Mouse (Mus musculus) frontal cortex, adult (tissue): ENCODE measurements around the gene Gm49450.

Source experiments
- ATAC-seq: cut with Nextera tagmentation; 2 replicates; pipeline ENCODE4 v1.9.2; 2017; ENCODE audit warnings: mild to moderate bottlenecking, moderate library complexity, mixed read lengths; ENCODE audit not compliant: low TSS enrichment

Gene Gm49450

DNA sequence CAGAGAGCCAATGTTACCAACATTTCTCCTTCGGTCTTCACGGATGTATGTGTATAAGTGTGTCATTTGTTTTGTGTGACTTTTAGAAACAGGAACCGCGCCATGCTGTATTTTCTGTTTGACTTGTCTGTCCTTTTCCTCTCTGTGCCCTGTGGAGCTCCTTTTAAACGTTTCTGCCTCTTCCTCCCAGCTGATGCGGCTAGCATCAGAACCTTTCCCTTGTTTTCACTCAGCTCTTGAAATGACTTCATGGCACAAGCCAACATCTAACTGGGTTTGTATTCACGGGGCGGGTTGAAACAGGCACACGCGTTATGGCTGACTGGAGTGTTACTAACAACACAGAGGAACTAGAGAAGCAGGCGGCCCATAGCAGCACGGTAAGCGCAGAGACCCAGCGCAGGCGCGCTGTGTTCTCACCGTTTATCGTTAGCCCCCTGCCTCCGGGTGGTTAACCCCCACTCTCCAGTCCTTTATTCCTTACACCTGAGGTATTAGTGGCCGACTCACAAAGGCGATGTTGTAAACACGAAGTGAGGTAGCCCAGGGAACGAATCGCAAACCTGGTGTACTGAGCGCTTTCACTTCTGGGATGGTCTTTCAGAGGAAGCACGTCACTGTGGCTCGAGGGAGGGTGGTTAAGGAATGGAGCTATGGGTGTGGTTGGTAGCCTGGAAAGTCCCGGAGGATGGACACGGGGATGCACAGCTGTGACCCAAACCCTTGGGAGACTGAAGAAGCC is 32.1 kb upstream of the Gm49450 start:
- ATAC-seq = peak; percentile 86

DNA sequence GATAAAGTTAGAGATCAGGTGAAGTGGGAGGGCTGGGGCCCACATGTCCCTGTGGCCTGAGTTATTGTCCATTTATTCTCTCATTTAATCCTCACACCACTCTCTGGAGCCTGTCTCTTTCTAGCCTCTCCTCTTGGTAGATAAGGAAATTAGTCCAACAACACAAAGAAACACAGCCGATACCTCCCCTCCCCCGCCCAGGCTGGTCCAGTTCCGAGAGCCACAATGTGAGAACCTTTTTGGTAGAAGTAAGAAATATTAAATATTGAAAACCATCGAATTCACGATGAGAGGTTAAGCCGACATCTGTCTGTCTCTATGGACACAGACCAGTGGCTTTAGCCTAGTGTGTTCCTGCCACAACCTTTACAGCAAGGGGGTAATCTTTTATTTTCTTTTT is 31.3 kb upstream of the Gm49450 start:
- no peak for ATAC-seq

DNA sequence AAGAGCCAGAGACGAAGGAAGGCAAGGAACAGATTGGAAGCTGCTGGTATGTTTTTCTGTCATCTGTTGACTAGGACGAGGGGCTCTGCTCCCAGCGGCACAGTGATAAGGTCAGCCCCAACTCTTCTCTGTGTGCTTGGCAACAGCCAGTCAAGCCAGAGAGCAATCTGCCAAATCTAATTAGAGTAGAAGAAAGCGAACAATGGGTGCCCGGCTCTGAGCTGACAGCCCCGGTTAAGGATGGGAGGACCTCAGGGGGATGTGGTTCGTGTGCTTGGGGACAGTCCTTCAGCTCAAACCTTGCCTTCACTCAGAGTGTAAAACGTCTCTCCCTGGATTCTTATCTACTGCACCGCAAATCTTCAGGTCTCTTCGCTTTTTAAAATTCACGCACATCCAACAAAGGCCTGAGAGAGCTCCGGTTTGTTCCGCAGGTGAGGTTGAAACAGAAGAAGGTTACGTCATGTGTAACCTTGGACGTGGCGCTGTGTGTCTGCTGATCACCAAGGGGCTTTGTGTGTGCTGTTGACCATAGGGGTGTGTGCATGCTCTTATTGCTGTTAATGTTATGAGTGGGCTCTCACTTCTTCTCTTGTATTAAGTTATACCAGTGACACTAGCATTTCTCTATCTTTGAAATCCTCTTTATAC is 30.2 kb upstream of the Gm49450 start:
- ATAC-seq = no peak

DNA sequence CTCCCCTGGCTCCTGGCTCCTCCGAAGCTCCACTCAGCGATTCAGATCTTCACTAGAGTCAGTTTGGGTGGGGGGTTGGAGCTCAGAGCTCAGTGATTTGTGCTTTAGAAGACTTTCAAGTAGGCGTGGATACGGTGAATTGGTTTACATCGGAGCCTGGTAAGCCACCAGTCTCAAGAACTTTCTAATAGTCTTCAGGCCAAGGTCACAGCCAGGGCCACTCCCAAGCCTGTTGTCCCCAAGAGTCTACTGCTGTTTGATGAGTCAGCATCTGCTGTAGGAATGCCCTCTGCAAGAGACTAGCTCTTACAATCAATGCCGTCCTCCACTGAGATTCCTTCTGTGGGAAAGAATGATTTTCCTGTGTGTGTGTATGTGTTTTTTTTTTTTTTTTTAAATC is 28.7 kb upstream of the Gm49450 start:
- ATAC-seq = no peak

DNA sequence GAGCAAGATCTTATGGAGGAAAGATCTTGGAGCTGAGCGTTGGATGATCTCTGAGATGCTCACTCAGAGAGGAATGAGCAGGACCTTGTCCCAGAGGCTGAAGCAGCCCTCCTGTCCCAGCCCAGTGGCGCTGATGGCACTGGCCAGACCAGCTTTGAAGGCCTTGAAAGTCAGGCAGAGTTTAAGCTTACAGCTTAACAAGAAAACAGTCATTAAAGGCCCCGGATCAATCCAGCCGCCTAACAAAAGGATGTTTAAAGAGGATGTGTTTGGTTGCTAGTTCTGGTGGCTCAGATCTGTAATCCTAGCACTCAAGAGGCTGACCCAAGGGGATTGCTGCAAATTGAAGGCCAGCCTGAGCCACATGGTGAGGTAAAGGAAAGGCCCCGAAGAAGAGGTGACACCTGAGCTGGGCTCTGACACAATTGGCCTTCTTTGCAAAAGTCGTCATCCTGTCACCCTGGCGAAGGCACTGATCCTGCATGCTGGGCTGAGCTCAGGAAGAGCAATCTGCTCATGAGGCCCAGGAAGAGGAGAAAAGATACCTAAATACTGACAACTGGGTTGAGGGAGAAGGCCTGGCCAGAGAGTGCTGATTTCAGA is 26.8 kb upstream of the Gm49450 start:
- ATAC-seq = no peak

DNA sequence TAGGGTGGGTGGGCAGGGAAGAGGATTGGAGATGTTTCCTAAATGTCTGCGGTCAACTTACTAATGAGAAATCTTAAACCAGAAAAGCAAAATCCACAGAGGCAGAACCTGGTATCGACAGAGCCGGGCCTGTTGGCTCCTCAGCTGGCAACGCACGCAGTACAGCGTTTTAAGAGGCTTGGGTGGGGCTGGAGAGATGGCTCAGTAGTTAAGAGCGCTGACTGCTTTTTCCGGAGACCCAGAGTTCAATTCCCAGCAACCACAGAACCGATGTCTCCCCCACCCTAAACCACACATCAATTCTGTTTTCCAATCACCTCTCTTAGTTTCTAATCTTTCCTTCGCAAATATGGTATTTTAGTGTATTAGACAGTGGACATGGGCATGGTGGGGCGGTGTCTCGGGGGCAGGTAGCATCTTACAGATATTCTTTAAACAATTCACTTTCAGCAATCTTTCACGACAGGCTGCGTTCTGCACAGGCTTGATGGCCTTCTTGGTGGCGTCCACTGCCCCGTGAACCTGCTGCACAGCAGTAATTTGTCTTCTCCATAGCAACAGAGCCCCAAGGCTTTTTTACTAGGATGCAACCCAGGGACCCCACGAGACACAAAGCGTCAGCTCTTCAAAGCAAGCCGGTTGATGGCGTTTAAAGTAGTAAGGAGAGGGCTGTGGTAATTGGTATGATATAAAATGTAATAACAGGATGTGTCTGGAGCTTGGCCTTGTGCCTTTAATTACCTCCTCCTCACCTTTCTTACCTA is 25.2 kb upstream of the Gm49450 start:
- no peak for ATAC-seq

DNA sequence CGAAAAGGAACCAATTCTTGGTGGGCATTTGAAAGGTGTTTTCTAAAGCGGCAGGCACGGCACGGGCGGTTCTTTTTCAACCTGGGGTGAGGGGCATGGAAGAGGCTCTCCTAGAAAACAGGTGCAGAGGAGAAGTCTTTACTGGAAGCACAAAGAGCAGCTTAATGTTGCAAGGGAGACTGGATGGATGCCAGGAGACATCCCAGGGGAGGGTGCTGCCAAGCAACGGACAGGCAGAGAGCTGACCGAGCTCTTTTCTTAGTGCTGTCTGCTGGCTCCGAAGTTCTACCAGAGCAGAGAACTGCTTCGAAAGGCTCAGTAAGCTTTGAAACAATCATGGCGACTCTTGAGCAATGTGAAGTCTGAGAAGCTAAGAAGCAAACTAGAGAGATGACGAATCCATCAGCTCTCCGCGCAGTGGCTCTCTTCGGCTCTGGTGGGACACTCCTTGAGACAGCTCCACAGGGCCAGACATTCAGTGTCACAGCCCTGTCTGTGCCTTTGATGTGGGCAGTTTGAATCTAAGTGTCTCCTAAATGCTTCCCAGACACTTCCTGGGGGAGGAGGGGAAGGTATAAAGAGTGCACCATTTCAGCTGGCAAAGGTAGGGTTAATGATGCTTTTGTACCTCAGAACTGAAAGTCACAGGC is 24.5 kb upstream of the Gm49450 start:
- peak; percentile 62; the same call in 1 of the 2 replicates for ATAC-seq

DNA sequence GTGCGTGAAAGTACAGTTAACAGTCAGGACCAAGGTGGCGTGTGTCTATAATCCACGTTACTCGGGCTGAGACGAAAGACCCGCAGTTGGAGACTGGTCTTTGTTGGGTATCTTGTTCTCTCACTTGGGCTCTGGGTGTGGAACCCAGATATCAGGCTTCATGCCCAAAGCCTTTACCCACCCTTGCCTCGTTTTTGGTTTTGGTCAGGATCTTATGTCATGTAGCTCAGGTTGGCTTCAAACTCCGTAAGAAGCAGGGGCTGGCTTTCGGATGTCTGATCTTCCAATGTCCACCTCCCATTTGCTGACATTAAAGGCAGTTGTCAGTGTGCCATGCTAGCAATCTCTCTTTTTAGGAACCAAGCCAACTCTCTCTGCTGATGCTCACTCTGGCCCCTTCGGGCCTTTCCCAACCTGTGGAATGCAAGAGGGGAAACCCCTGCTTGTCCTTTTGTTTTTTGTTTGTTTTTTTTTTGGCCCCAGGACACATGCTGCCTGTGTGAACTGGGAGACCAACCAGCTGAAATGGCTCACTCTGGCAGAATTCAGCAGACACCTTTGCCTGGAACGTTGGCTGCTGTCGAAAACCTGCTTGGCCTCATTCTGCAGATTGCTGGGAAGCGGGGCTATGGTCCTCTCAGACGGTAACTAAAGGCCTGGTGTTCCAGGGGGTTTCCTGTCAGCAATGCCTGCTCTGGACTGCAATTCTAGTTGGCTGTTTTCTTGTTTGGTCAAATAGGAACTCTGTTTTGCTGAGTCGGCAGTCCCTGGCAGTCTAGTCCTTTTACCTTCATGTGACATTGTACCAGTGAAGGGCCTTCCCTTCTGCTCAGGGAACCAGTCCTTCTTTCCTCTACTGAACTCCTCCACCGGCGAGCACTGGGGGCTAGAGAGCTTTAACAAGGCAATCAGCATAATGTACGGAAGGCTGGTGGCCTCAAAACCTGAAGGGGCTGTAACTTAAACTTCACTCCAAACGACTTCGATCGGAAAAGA is 23.7 kb upstream of the Gm49450 start:
- no peak for ATAC-seq

DNA sequence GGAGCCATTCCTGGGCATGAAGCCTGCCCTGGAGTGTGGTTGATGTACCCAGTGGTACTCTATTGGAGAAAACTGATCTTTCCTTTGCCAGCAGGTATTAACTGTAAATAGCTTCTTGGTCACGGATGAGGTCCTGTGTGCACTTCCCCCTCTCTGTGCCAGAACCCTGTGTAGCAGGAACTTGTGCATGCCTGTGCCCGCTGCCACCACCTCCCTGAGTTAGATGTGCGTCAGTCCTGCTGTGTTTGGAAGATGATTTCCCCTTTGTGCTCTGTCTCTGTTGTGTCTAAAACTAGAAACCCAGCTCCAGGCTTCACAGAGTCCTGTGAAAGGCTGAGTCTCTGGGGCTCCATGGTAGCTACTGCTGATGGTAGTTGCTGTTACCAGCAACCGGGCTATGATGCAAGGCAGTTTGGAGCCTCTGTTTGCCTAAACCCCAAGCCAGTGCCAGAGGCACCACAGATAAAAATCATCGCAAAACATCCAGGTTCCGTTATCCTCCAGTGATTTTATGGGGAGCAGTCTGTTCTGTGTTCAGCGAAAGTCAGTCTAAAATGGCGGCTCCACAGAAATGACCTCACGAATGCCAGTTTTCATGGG is 19.8 kb upstream of the Gm49450 start:
- ATAC-seq = no peak

DNA sequence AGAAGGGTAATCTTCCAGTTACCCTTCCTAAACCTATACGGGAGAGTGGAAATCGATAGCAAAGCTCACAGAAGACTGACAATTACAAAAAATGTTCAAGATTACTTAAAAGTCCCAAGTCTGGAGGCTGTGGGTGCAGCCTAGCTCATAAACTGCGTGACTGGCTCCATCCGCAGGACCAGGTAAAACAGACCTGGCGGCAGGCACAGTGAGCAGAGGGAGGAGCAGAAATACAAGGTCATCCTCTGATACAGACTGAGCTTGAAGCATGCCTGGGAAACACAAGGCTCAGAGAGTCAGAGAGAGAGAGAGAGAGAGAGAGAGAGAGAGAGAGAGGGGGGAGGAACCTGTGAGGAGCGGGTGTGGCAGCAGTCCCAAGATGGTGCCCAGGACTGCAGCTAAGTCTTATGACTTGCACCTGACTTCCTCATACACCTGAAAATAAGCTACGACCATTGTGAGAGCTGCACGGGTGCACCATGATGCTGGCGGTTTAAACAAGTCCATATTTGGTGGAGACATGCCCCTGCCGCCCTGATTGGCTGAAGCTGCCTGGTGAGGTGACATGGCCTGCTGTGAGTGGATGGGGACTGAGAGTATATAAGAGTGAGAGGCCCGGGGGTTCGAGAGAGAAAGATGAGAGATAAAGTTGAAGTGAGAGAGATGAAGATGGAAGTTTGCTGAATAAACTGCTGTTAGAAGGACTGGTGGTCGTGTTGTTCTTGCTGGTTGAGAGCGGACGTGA is 18.4 kb upstream of the Gm49450 start:
- peak; percentile 50; the same call in 1 of the 2 replicates for ATAC-seq

DNA sequence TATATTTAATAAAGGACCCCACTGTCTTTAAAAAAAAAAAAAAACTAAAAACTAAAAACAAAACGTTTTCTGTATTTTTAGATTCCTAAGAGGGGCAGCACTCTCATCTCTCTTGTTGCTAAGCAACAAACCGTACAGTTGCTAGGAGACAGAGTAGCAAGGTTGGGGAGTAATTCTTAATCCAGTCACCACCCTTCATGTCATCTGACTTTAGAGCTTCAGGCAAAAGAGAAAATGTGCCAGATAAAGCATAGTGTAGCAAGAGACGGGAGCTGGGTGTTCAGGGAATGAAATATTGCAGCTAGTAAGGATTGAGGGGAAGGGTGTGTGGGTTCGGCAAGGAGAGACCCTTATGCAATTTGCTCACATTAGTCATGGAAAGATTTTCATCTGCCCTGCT is 17.8 kb upstream of the Gm49450 start:
- peak; percentile 86 for ATAC-seq

DNA sequence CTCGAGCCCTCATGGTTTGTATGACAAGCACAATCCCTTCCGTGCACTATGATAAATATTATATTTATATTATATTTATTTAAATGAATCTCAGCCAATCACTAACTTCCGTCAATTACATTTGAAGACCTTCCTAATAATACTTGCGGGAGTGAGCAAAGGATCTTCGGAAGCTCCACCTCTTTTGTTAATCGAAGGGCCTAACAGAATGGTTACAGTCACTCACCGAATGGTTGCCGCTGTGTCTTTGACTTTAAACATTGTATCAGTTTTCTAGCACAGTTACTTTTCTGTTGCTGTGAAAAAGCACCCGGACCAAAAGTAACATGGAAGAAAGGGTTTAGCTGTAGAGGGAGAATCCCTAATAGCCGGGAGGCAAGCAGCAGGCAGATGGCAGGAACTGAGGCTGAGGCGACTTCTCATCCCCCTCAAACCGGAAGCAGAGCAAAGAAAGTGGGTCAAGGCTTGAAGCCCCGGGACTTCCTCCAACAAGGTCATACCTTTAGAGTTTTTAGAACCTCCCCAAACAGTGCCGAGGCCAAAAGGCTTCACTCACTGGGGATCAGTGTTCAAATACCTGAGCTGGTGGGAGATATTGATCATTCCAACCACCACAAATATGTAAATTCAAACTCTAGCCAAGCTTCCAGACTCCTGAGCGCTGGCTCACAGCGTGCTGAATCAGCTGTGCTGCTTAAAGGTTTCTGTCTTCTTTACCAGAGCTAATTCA is 16.2 kb upstream of the Gm49450 start:
- ATAC-seq = peak; percentile 31; the same call in 1 of the 2 replicates

DNA sequence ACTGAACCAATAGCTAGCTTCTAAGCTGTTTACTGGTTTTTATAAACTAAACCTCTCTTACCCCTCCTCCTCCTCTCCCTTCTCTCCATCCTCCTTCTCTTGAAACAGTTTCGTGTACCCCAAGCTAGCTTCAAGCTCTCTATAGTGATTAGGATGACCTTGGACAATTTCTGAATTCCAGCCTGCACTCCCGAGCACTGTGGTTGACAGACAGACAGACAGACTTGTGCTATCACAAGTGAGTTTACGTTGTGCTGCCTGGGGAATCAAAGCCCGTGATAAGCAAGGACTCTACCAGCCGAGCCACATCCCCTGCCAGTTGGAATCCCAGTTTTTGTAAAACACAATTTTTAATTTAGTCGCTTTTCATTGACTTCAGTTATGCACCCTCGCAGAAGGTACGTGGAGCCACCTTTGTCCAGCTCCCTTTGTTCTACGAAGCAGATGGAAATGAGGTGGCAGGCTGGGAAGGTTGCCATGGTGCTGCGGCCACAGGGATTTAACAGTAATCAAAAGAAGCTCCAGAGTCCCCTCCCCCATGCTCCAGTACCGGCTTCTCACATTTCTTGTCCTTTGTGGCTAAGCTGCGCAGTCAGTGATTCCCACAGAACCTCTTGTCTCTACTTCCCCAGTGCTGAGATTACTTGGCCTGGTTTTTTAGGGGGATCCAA is 15.5 kb upstream of the Gm49450 start:
- no peak for ATAC-seq

DNA sequence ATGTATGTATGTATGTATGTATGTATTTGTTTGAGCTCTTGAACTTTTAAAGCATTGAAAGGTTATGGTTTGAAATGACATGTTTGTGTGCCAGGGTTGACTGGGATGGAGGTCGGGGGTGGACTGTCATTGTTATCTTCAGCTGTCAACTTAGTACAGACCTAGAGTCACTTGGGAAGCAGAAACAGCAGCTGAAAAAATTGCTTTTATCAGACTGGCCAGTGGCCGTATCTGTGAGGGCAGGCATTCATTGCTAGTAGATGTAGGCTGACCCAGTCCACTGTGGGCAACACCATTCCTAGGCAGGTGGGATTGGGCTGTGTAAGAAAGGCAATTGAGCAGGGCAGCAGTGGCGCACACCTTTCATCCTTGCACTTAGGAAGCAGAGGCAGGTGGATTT is 6.2 kb upstream of the Gm49450 start:
- ATAC-seq = no peak

DNA sequence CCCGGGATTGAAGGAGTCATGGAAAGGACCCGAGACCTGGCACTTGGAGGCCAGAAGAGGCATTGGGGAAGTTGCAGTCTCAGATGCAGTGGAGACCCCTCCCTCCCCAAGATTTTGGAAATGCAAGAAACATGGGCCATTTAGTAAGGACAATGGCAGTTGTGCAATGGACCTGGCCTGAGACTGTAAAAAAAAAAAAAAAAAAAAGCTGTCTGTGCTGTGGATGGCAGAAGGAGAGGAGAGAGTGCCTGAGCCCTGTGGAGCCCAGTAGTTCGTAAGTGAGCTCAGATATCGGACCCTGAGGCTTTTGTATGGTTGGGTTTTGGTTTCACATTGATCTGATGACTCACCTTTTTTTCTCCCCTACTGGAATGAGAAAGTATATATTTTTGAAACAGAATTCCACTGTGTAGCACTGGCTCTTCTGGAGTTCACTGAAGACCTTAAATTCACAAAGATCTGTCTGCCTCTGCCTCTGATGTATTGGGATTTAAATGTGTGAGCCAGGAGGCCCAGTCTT is 5.6 kb upstream of the Gm49450 start:
- ATAC-seq = no peak

DNA sequence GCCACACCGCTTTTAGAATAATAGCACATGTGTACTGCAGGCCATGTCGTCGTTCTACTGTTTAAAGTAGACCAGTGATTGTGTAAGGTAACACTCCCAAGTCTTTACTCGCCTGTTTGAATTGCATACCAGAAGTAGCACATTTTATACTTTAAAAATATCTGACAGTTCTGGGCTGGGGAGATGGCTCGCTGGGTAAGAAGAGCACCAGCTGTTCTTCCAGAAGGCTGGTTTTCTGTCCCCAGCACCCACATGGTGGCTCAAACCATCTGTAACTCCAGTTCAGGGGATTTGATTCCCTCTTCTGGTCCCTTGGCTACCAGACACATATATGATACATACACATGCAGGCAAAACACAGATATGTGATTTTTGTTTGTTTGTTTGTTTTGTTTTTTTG is 4.1 kb upstream of the Gm49450 start:
- ATAC-seq = peak; percentile 22

DNA sequence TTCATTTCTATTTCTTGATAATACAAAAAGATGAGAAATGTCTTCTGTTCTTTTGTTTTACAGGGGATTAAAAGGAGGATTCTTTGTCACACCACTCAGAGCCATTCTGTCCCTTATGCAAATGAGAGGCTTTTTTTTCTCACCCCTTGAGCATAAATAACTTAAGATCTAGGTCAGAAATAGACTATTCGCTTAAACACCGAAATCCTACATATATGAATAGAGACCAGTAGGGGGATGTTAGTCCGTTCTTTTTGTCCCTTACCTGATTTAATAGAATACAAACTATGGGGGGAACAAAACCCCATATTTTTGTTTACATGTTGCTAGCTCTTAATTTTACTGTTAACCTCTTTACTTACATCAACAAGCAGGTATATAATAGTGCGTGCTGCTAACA is 2.6 kb upstream of the Gm49450 start:
- ATAC-seq = no peak

DNA sequence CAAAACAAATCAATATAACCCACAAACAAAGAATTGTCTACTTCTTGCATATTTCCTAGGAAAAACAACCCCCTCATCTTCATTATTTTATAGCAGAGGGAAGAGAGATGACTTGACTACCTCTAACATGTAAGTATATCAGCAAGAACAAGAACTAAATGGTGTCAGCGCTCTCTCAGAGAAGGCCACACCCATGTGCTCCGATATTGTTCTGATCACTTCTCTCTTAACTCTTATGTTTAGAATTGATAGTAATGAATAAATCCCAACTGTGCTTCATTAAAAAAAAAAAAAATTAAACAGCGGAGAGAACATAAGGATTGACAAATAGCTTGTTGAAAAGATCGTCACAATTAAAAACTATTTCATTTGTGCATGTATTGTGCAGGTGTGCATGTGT is 2.0 kb upstream of the Gm49450 start:
- ATAC-seq = no peak
